Mouse (Mus musculus): ENCODE measurements around the gene Gm9789. TPM values are rescaled to one million over a fixed set of nuclear protein-coding genes. Genes with fewer than 3 reads are reported as not detected.
"Not testable (repeated sequence)": the region's sequence is repeated elsewhere in the genome, so short reads cannot be mapped to it uniquely, and the experiment has no call there.

Gene Gm9789
- polyA plus RNA-seq (2015; fragmentation: Nextera tagmentation; extraction: Ambion mirVana) = not detected in 2 replicates

GRCm38 (mm10) chr16:89157652-89158051, at the start of gene Gm9789:
Gm9789 (plus strand) TSS chr16:89157952.
- 94% methylated on average over 4 of the region's 4 CpGs for WGBS
- no peak within 1 kb of the TSS for H3K9ac ChIP-seq
- no peak for ATAC-seq (replicated peaks)
- no peaks in the 10 kb centered on the region for H3K4me1 ChIP-seq
- H3K9me3 ChIP-seq = no peaks in the 10 kb centered on the region
- H3K27me3 ChIP-seq (replicated peaks) = no peaks in the 10 kb centered on the region
- no peak within 1 kb of the TSS for H3K27ac ChIP-seq
- H3K4me3 ChIP-seq = no peak within 1 kb of the TSS
- H3K4me2 ChIP-seq = no peak within 1 kb of the TSS
- no peaks in the 10 kb centered on the region for H3K36me3 ChIP-seq (replicated peaks)

- no peak within 1 kb of the TSS for H3K4me2 ChIP-seq
- no peak within 1 kb of the TSS for H3K9ac ChIP-seq
- 98% methylated on average over 1 of the region's 1 CpGs for WGBS
- H3K27me3 ChIP-seq (replicated peaks) = no peaks in the 10 kb centered on the region
- H3K4me3 ChIP-seq = no peak within 1 kb of the TSS
- no peaks in the 10 kb centered on the region for H3K36me3 ChIP-seq (replicated peaks)
- no peak for ATAC-seq (replicated peaks)
- H3K27ac ChIP-seq = no peak within 1 kb of the TSS
- no peaks in the 10 kb centered on the region for H3K4me1 ChIP-seq
- H3K9me3 ChIP-seq = no peaks in the 10 kb centered on the region
Observed at GRCm38 (mm10) chr16:89140551-89140950, 17.2 kb upstream of the Gm9789 start, which contains the start of gene Gm6358. Gm6358 (plus strand) TSS chr16:89140851.

- Histone ChIP-seq H3K4me1 (no peaks in the 10 kb centered on the region), H3K36me3 (replicated peaks) (no peaks in the 10 kb centered on the region), H3K27me3 (replicated peaks) (no peaks in the 10 kb centered on the region), H3K4me3 (no peak within 1 kb of the TSS), H3K27ac (no peak within 1 kb of the TSS), H3K9me3 (no peaks in the 10 kb centered on the region), H3K9ac (no peak within 1 kb of the TSS), H3K4me2 (no peak within 1 kb of the TSS)
- no peak for ATAC-seq (replicated peaks)
- WGBS = 96% methylated on average over 1 of the region's 1 CpGs
Observed at GRCm38 (mm10) chr16:89150786-89151185, 7.0 kb upstream of the Gm9789 start, which contains the start of gene Gm10061. Gm10061 (plus strand) TSS chr16:89151086.

GRCm38 (mm10) chr16:89169190-89169589, 11.4 kb downstream of the Gm9789 start, which contains the start of gene Gm7735:
Gm7735 (plus strand) TSS chr16:89169490.
- not testable (repeated sequence) for H3K4me1 ChIP-seq; H3K36me3 ChIP-seq (replicated peaks); H3K27me3 ChIP-seq (replicated peaks); ATAC-seq (replicated peaks); H3K9me3 ChIP-seq; H3K27ac ChIP-seq; H3K4me3 ChIP-seq; H3K4me2 ChIP-seq; H3K9ac ChIP-seq

GRCm38 (mm10) chr16:89174435-89174834, 16.7 kb downstream of the Gm9789 start, which contains the start of gene 1110057P08Rik:
1110057P08Rik (plus strand) TSS chr16:89174735.
- Histone ChIP-seq H3K27me3 (replicated peaks) (no peaks in the 10 kb centered on the region), H3K4me1 (no peaks in the 10 kb centered on the region), H3K4me2 (no peak within 1 kb of the TSS), H3K4me3 (no peak within 1 kb of the TSS), H3K9me3 (no peaks in the 10 kb centered on the region), H3K27ac (no peak within 1 kb of the TSS), H3K36me3 (replicated peaks) (no peaks in the 10 kb centered on the region), H3K9ac (no peak within 1 kb of the TSS)
- ATAC-seq (replicated peaks) = no peak
- 65% methylated on average over 2 of the region's 2 CpGs for WGBS

GRCm38 (mm10) chr16:89188621-89189020, 30.9 kb downstream of the Gm9789 start:
- Histone ChIP-seq H3K9ac (no peak overlapping the region), H3K27ac (no peak overlapping the region), H3K27me3 (replicated peaks) (no peaks in the 10 kb centered on the region), H3K4me1 (no peaks in the 10 kb centered on the region), H3K4me2 (no peak overlapping the region), H3K36me3 (replicated peaks) (no peaks in the 10 kb centered on the region), H3K4me3 (no peak overlapping the region), H3K9me3 (no peaks in the 10 kb centered on the region)
- no peak for ATAC-seq (replicated peaks)
- 86% methylated on average over 4 of the region's 4 CpGs for WGBS

- Histone ChIP-seq H3K4me3 (no peak within 1 kb of the TSS), H3K36me3 (replicated peaks) (no peaks in the 10 kb centered on the region), H3K4me1 (no peaks in the 10 kb centered on the region), H3K9ac (no peak within 1 kb of the TSS), H3K27me3 (replicated peaks) (no peaks in the 10 kb centered on the region), H3K27ac (no peak within 1 kb of the TSS), H3K9me3 (no peaks in the 10 kb centered on the region), H3K4me2 (no peak within 1 kb of the TSS)
- ATAC-seq (replicated peaks) = no peak
- WGBS = 81% methylated on average over 1 of the region's 1 CpGs
Observed at GRCm38 (mm10) chr16:89205561-89205960, 47.8 kb downstream of the Gm9789 start, which contains the start of gene Krtap20-2. Krtap20-2 (plus strand) TSS chr16:89205861.

Other genes with a start within 250 kb of the Gm9789 start
- not detected in 2 replicates for gene Krtap19-9b, start 225.7 kb upstream of the Gm9789 start, polyA plus RNA-seq (2015; fragmentation: Nextera tagmentation; extraction: Ambion mirVana)
- gene Krtap16-3, start 195.1 kb upstream of the Gm9789 start, polyA plus RNA-seq (2015; fragmentation: Nextera tagmentation; extraction: Ambion mirVana) = not detected in 2 replicates
- gene Krtap22-2, start 147.2 kb upstream of the Gm9789 start, polyA plus RNA-seq (2015; fragmentation: Nextera tagmentation; extraction: Ambion mirVana) = not detected in 2 replicates
- gene Gm10229, start 142.7 kb upstream of the Gm9789 start, polyA plus RNA-seq (2015; fragmentation: Nextera tagmentation; extraction: Ambion mirVana) = not detected in 2 replicates
- not detected in 2 replicates for gene Krtap6-1, start 126.3 kb upstream of the Gm9789 start, polyA plus RNA-seq (2015; fragmentation: Nextera tagmentation; extraction: Ambion mirVana)
- not detected in 2 replicates for gene Gm10228, start 116.5 kb upstream of the Gm9789 start, polyA plus RNA-seq (2015; fragmentation: Nextera tagmentation; extraction: Ambion mirVana)
- not detected in 2 replicates for gene Krtap6-5, start 110.1 kb upstream of the Gm9789 start, polyA plus RNA-seq (2015; fragmentation: Nextera tagmentation; extraction: Ambion mirVana)
- not detected in 2 replicates for gene 1110025L11Rik, start 94.0 kb upstream of the Gm9789 start, polyA plus RNA-seq (2015; fragmentation: Nextera tagmentation; extraction: Ambion mirVana)
- gene Krtap6-3, start 73.9 kb upstream of the Gm9789 start, polyA plus RNA-seq (2015; fragmentation: Nextera tagmentation; extraction: Ambion mirVana) = not detected in 2 replicates
- gene Gm6358, start 17.1 kb upstream of the Gm9789 start, polyA plus RNA-seq (2015; fragmentation: Nextera tagmentation; extraction: Ambion mirVana) = not detected in 2 replicates
- gene Gm10061, start 6.9 kb upstream of the Gm9789 start, polyA plus RNA-seq (2015; fragmentation: Nextera tagmentation; extraction: Ambion mirVana) = not detected in 2 replicates
- gene Gm7735, start 11.5 kb downstream of the Gm9789 start, polyA plus RNA-seq (2015; fragmentation: Nextera tagmentation; extraction: Ambion mirVana) = not detected in 2 replicates
- not detected in 2 replicates for gene 1110057P08Rik, start 16.8 kb downstream of the Gm9789 start, polyA plus RNA-seq (2015; fragmentation: Nextera tagmentation; extraction: Ambion mirVana)
- gene Krtap20-2, start 47.9 kb downstream of the Gm9789 start, polyA plus RNA-seq (2015; fragmentation: Nextera tagmentation; extraction: Ambion mirVana) = not detected in 2 replicates
- gene Krtap21-1, start 245.9 kb downstream of the Gm9789 start, polyA plus RNA-seq (2015; fragmentation: Nextera tagmentation; extraction: Ambion mirVana) = not detected in 2 replicates